Mouse (Mus musculus): ENCODE data around the gene Selplg.

- no peak for TF ChIP-seq CTCF (IDR thresholded peaks at IDR 0.05)
- no peak for TF ChIP-seq EP300 (IDR thresholded peaks at IDR 0.05)
These were observed 35.9 kb downstream of the Selplg start for GRCm38 (mm10) chr5:113796401-113797148.
